Comparison of ENCODE assay signal across 24 mouse cellular contexts in the genomic region with DNA sequence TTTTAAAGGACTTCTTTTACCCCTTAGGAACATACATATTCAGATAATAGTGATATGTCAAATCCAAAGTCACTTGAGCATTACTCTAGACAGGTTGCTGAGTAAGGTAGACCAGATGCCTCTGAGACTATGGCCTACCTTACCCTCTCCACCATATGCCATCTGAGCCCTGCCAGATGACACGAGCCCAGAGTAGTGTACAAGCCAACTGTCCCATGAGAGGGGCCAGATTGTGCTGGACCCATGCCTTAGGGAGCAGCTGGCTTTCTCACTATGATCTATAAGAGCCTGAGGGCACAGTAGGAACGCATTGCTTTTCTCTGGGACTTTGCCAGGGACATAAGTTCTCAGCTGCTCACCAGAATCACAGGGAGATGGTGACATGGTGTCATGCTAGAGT.
DNase-seq lines count a peak whose midpoint lies in the region; ATAC-seq lines count a peak whose summit lies in the region.
"Had no signal": no experiment of that assay in that cellular context is flagged by ENCODE, and none has a peak within 500 bp of the region (broad histone marks: within the 10 kb centered on the region; RNA-seq: fewer than 3 reads in every experiment).

No protein-coding gene starts in this region.

- DNase-seq in hindbrain, embryonic 10.5 days (ENCODE audit: low spot score) = no peak
- peak; percentile 99 for DNase-seq in brain, adult 2 months (ENCODE audit: low read depth, low spot score)
- DNase-seq in cerebellum, adult 11 months = peak; percentile 98
- DNase-seq in cerebellum, postnatal 10 days = peak; percentile 97
- DNase-seq in testis, postnatal 10 days (ENCODE audit: low spot score) = no peak
- DNase-seq in urinary bladder, postnatal 14 days (ENCODE audit: low spot score) = no peak
- no peak for DNase-seq in lung, postnatal 10 days
- DNase-seq: adrenal gland, adult 2 months; B cell, adult 2 months; gastrocnemius, postnatal 10 days; heart, adult 11 months; heart, postnatal 14 days; kidney, adult 18-20 months; kidney, postnatal 10 days; lung, embryonic 14.5 days; right cerebral cortex, adult 18-20 months; thymus, postnatal 36 days had no signal

- no peak overlapping the region for H3K4me3 ChIP-seq in hindbrain, embryonic 15.5 days
- no peak overlapping the region for H3K4me3 ChIP-seq in hindbrain, embryonic 10.5 days
- H3K4me3 ChIP-seq: heart, embryonic 12.5 days; limb, embryonic 12.5 days; liver, embryonic 12.5 days; midbrain, embryonic 12.5 days; neural tube, embryonic 12.5 days had no signal

- H3K36me3 ChIP-seq in hindbrain, embryonic 15.5 days = no peaks in the 10 kb centered on the region
- no peaks in the 10 kb centered on the region for H3K36me3 ChIP-seq in hindbrain, embryonic 10.5 days
- H3K36me3 ChIP-seq: heart, embryonic 12.5 days; limb, embryonic 12.5 days; liver, embryonic 12.5 days; midbrain, embryonic 12.5 days; neural tube, embryonic 12.5 days had no signal

- peaks cover 6% of the 10 kb centered on the region; the same call in 1 of the 2 replicates for H3K4me1 ChIP-seq in hindbrain, embryonic 15.5 days (replicated peaks)
- H3K4me1 ChIP-seq in hindbrain, embryonic 10.5 days (replicated peaks) = no peaks in the 10 kb centered on the region
- H3K4me1 ChIP-seq: heart, embryonic 12.5 days; limb, embryonic 12.5 days; liver, embryonic 12.5 days had no signal

- H3K9me3 ChIP-seq in hindbrain, embryonic 15.5 days = no peaks in the 10 kb centered on the region
- no peaks in the 10 kb centered on the region for H3K9me3 ChIP-seq in hindbrain, embryonic 10.5 days
- H3K9me3 ChIP-seq: heart, embryonic 12.5 days; limb, embryonic 12.5 days; liver, embryonic 12.5 days; midbrain, embryonic 12.5 days; neural tube, embryonic 12.5 days had no signal

- no peak overlapping the region for H3K9ac ChIP-seq in hindbrain, embryonic 15.5 days
- H3K9ac ChIP-seq: heart, embryonic 12.5 days; limb, embryonic 12.5 days; liver, embryonic 12.5 days; lung, embryonic 14.5 days; midbrain, embryonic 12.5 days; neural tube, embryonic 12.5 days had no signal

- 36% methylated on average over 2 of the region's 2 CpGs for WGBS in hindbrain, embryonic 15.5 days
- 74% methylated on average over 2 of the region's 2 CpGs for WGBS in hindbrain, embryonic 10.5 days

- no peak overlapping the region for H3K4me2 ChIP-seq in hindbrain, embryonic 15.5 days
- H3K4me2 ChIP-seq: heart, embryonic 12.5 days; limb, embryonic 12.5 days; liver, embryonic 12.5 days; lung, embryonic 14.5 days; midbrain, embryonic 12.5 days; neural tube, embryonic 12.5 days had no signal

- no peak overlapping the region for H3K27ac ChIP-seq in hindbrain, embryonic 15.5 days (replicated peaks)
- no peak overlapping the region for H3K27ac ChIP-seq in hindbrain, embryonic 10.5 days
- H3K27ac ChIP-seq: limb, embryonic 12.5 days; liver, embryonic 12.5 days; macrophage; midbrain, embryonic 12.5 days; neural tube, embryonic 12.5 days had no signal

- H3K27me3 ChIP-seq in hindbrain, embryonic 15.5 days = no peaks in the 10 kb centered on the region
- no peaks in the 10 kb centered on the region for H3K27me3 ChIP-seq in hindbrain, embryonic 10.5 days (ENCODE audit: insufficient read depth, poor library complexity, severe bottlenecking)
- H3K27me3 ChIP-seq: heart, embryonic 12.5 days; limb, embryonic 12.5 days; liver, embryonic 12.5 days; midbrain, embryonic 12.5 days; neural tube, embryonic 12.5 days had no signal

- ATAC-seq in hindbrain, embryonic 15.5 days (ENCODE audit: low FRiP score, low read depth) = peak; percentile 48; the same call in 1 of the 2 replicates
- ATAC-seq: liver, embryonic 12.5 days had no signal

Comparison
In these comparisons a context has a peak if more than half of its experiments do, and no peak if none do; other contexts are left out.
1. DNase-seq: peak in brain, adult 2 months (single experiment), cerebellum, adult 11 months (single experiment) and cerebellum, postnatal 10 days (2 of 2); none in hindbrain, embryonic 10.5 days (single experiment), testis, postnatal 10 days (single experiment), urinary bladder, postnatal 14 days (single experiment) and lung, postnatal 10 days (single experiment).